Mouse (Mus musculus) midbrain, embryonic 15.5 days (tissue): ENCODE results near the gene Pax3. TPM values are rescaled to one million over a fixed set of nuclear protein-coding genes. Genes with fewer than 3 reads are reported as not detected.

ENCODE experiments used
- ATAC-seq: fragments of 200-750 bp; cut with Nextera tagmentation; replicated peaks from 2 replicates; pipeline ENCODE4 v1.8.0; 2017; ENCODE audit warnings: moderate TSS enrichment
- H3K27ac ChIP-seq: fragments of 300-500 bp; sonication (generic); 2 replicates; pipeline ENCODE4 v1.5.1; 2015; ENCODE audit warnings: mild to moderate bottlenecking, inconsistent platforms
- H3K27me3 ChIP-seq: fragments of 300-500 bp; sonication (generic); replicated peaks from 2 replicates; pipeline ENCODE4 v1.6.1; 2015; ENCODE audit warnings: inconsistent platforms
- H3K36me3 ChIP-seq: fragments of 300-500 bp; sonication (generic); replicated peaks from 2 replicates; pipeline ENCODE4 v1.6.1; 2015; ENCODE audit warnings: inconsistent platforms
- H3K4me1 ChIP-seq: fragments of 300-500 bp; sonication (generic); 2 replicates; pipeline ENCODE4 v1.6.1; 2015; ENCODE audit warnings: inconsistent platforms
- H3K4me2 ChIP-seq: fragments of 300-500 bp; sonication (generic); 2 replicates; pipeline ENCODE4 v1.6.1; 2015; ENCODE audit warnings: inconsistent platforms, mild to moderate bottlenecking, moderate library complexity
- H3K4me3 ChIP-seq: fragments of 300-500 bp; sonication (generic); 2 replicates; pipeline ENCODE4 v1.5.1; 2015; ENCODE audit warnings: mild to moderate bottlenecking, inconsistent platforms
- H3K9ac ChIP-seq: fragments of 300-500 bp; sonication (generic); 2 replicates; pipeline ENCODE4 v1.6.1; 2015; ENCODE audit warnings: mild to moderate bottlenecking, inconsistent platforms
- H3K9me3 ChIP-seq: fragments of 300-500 bp; sonication (generic); 2 replicates; pipeline ENCODE4 v1.6.1; 2016; ENCODE audit warnings: inconsistent platforms
- WGBS: fragments of 180-500 bp; shearing (Covaris S2); methylation state at CpG from one replicate; pipeline ENCODE4 v1.1.7; 2015; ENCODE audit warnings: mixed read lengths; 5-methylcytosine and 5-hydroxymethylcytosine counted together
- polyA plus RNA-seq: library from polyadenylated mRNA; unstranded; fragments of >200 nt; fragmentation: Nextera tagmentation; extraction: Ambion mirVana; gene quantifications from 2 replicates; pipeline ENCODE4 v1.2.1, GENCODE M21; 2015

Pax3 gene
- polyA plus RNA-seq, 1 experiment from 2014 or later, result 11.4 TPM

DNA sequence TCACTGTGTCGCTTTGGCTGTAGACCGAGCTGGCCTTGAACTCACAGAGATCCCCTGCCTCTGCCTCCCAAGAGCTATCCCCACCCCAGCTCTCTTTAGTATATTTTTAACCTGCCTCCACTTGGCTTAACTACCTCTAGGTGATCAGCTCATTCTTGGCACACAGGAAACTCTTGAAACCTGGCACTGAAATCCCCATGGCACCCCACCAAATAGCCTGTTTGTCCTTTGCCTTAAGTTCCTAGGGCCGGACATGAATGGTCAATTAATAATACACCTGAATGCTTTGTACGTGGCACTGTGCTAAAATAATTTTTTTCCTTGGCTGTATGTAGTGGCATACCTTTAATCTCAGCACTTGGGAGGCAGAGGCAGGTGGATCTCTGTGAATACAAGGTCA lies 41.1 kb downstream of the Pax3 start:
- WGBS, result 88% methylated on average over 4 of the region's 4 CpGs
- Histone ChIP-seq H3K4me1 (no peaks in the 10 kb centered on the region), H3K27me3 (peaks cover 46% of the 10 kb centered on the region), H3K4me3 (no peak overlapping the region), H3K9ac (no peak overlapping the region), H3K36me3 (no peaks in the 10 kb centered on the region), H3K27ac (no peak overlapping the region), H3K9me3 (no peaks in the 10 kb centered on the region), H3K4me2 (no peak overlapping the region)
- no peak for ATAC-seq

- H3K9me3 ChIP-seq, result no peaks in the 10 kb centered on the region
- ATAC-seq, result no peak
- no peaks in the 10 kb centered on the region for H3K36me3 ChIP-seq
- no peak overlapping the region for H3K9ac ChIP-seq
- no peak overlapping the region for H3K4me3 ChIP-seq
- peaks cover 67% of the 10 kb centered on the region for H3K27me3 ChIP-seq
- H3K27ac ChIP-seq, result no peak overlapping the region
- 41% methylated on average over 2 of the region's 2 CpGs for WGBS
- no peaks in the 10 kb centered on the region for H3K4me1 ChIP-seq
- no peak overlapping the region for H3K4me2 ChIP-seq
These were observed 48.8 kb downstream of the Pax3 start for GRCm38 (mm10) chr1:78148011-78148623.

- no peak overlapping the region for H3K4me2 ChIP-seq
- H3K27me3 ChIP-seq, result peaks cover 66% of the 10 kb centered on the region
- no peaks in the 10 kb centered on the region for H3K9me3 ChIP-seq
- no peak overlapping the region for H3K4me3 ChIP-seq
- H3K9ac ChIP-seq, result no peak overlapping the region
- H3K4me1 ChIP-seq, result peaks cover 12% of the 10 kb centered on the region
- no peak overlapping the region for H3K27ac ChIP-seq
- WGBS, result 17% methylated on average over 6 of the region's 6 CpGs
- ATAC-seq, result no peak
- no peaks in the 10 kb centered on the region for H3K36me3 ChIP-seq
These were observed 53.5 kb downstream of the Pax3 start for GRCm38 (mm10) chr1:78143403-78143802.

DNA sequence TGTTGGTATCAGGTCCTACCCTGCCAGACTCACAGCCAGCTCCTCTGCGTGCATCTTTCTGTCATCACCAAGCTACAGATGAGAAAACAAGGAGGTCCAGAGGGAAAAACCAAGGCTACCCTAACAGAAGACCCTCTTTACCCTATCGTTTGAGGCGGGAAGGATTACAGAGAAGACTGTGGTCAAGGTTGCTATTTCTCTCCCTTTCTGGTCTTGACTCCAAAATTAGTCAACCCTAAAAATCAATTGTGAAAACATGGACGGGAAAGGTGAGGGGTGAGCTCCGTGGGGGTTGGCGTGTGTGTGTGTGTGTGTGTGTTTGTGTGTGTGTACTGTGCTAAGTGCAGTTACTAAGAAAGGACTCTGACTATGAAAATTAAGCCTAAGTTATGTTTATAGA lies 54.0 kb downstream of the Pax3 start:
- H3K4me1 ChIP-seq, result peaks cover 12% of the 10 kb centered on the region
- no peak overlapping the region for H3K4me3 ChIP-seq
- WGBS, result 17% methylated on average over 6 of the region's 6 CpGs
- H3K9ac ChIP-seq, result no peak overlapping the region
- H3K27ac ChIP-seq, result no peak overlapping the region
- H3K4me2 ChIP-seq, result no peak overlapping the region
- H3K36me3 ChIP-seq, result no peaks in the 10 kb centered on the region
- no peaks in the 10 kb centered on the region for H3K9me3 ChIP-seq
- H3K27me3 ChIP-seq, result peaks cover 64% of the 10 kb centered on the region
- no peak for ATAC-seq

GRCm38 (mm10) chr1:78141741-78142501 lies 55.0 kb downstream of the Pax3 start:
- Histone ChIP-seq H3K4me1 (peaks cover 12% of the 10 kb centered on the region), H3K9ac (no peak overlapping the region), H3K4me3 (no peak overlapping the region), H3K27ac (no peak overlapping the region), H3K4me2 (no peak overlapping the region), H3K36me3 (no peaks in the 10 kb centered on the region), H3K9me3 (no peaks in the 10 kb centered on the region), H3K27me3 (peaks cover 70% of the 10 kb centered on the region)
- ATAC-seq, result no peak
- 10% methylated on average over 9 of the region's 9 CpGs for WGBS

DNA sequence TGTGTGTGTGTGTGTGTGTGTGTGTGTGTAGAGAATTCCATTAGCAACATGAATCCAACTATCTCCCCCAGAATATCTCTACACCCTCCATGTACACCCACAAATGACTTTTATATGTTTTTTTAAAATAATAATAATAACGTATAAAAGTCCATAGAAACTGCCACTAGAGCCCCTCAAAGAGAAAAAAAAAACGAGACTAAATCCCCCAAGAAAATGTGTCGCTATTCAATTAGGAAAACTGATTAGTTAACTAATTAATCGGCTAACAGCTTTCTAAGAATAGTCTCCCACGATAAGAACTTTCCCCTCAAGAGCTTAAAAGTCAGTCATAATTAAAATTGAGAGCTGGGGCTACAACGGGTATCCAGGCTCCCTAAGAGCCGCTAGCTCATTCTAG lies 55.6 kb downstream of the Pax3 start:
- Histone ChIP-seq H3K27me3 (peaks cover 66% of the 10 kb centered on the region), H3K27ac (no peak overlapping the region)

GRCm38 (mm10) chr1:78140505-78141303 lies 56.2 kb downstream of the Pax3 start:
- peaks cover 63% of the 10 kb centered on the region for H3K27me3 ChIP-seq
- no peak overlapping the region for H3K27ac ChIP-seq
- H3K4me2 ChIP-seq, result no peak overlapping the region; the same call in 1 of the 2 replicates
- H3K9ac ChIP-seq, result no peak overlapping the region
- ATAC-seq, result peak; percentile 75
- WGBS, result 3% methylated on average over 14 of the region's 14 CpGs
- no peak overlapping the region for H3K4me3 ChIP-seq
- H3K4me1 ChIP-seq, result peaks cover 12% of the 10 kb centered on the region
- H3K9me3 ChIP-seq, result no peaks in the 10 kb centered on the region
- H3K36me3 ChIP-seq, result no peaks in the 10 kb centered on the region

More for the DNA sequence above, 55.6 kb downstream of the Pax3 start:
- Histone ChIP-seq H3K36me3 (no peaks in the 10 kb centered on the region), H3K9ac (no peak overlapping the region), H3K9me3 (no peaks in the 10 kb centered on the region), H3K4me1 (peaks cover 12% of the 10 kb centered on the region), H3K4me3 (no peak overlapping the region), H3K4me2 (no peak overlapping the region)
- WGBS, result 4% methylated on average over 7 of the region's 7 CpGs
- no peak for ATAC-seq

DNA sequence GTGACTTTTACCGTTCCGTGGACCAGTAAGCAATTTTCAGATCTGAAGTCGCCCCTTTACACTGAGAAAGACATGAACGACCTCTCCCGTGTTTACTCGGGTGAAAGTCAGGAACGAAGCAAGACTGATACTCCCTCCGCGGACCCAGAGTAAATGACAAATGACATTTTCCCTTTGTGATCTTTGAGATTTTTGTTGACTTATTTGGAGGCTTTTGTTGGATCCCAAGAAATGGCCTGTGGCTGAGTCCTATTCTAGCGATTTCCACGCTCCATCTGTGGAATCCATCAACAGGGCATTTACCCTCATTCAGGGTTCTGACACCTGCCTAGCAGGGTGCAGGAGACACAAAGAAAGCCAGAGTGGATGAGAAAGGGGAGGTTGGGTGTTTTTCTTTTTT lies 57.6 kb downstream of the Pax3 start:
- no peaks in the 10 kb centered on the region for H3K36me3 ChIP-seq
- H3K9ac ChIP-seq, result no peak overlapping the region
- no peaks in the 10 kb centered on the region for H3K9me3 ChIP-seq
- peaks cover 58% of the 10 kb centered on the region for H3K27me3 ChIP-seq
- H3K27ac ChIP-seq, result no peak overlapping the region
- H3K4me3 ChIP-seq, result no peak overlapping the region
- ATAC-seq, result no peak
- 2% methylated on average over 11 of the region's 11 CpGs for WGBS
- peaks cover 12% of the 10 kb centered on the region for H3K4me1 ChIP-seq
- H3K4me2 ChIP-seq, result 0 out of 2 replicates have a peak overlapping the region, but pooled peaks have one; percentile 0

GRCm38 (mm10) chr1:78129267-78129666 lies 67.7 kb downstream of the Pax3 start:
- H3K36me3 ChIP-seq, result no peaks in the 10 kb centered on the region
- no peaks in the 10 kb centered on the region for H3K9me3 ChIP-seq
- no peak overlapping the region for H3K27ac ChIP-seq
- H3K9ac ChIP-seq, result no peak overlapping the region
- no peak overlapping the region for H3K4me2 ChIP-seq
- no peak for ATAC-seq
- H3K4me3 ChIP-seq, result no peak overlapping the region
- WGBS, result 59% methylated on average over 5 of the region's 5 CpGs
- no peaks in the 10 kb centered on the region for H3K4me1 ChIP-seq
- 0 out of 2 replicates have a peak, but pooled peaks cover 8% of the 10 kb centered on the region for H3K27me3 ChIP-seq

- peaks cover 5% of the 10 kb centered on the region; the same call in 1 of the 2 replicates for H3K27me3 ChIP-seq
- H3K27ac ChIP-seq, result no peak overlapping the region
- no peaks in the 10 kb centered on the region for H3K9me3 ChIP-seq
- H3K36me3 ChIP-seq, result no peaks in the 10 kb centered on the region
- 5% methylated on average over 10 of the region's 10 CpGs for WGBS
- peak overlapping the region; percentile 19 for H3K4me2 ChIP-seq
- no peak overlapping the region for H3K9ac ChIP-seq
- H3K4me3 ChIP-seq, result no peak overlapping the region
- ATAC-seq, result peak; percentile 62; the same call in 1 of the 2 replicates
- peaks cover 5% of the 10 kb centered on the region; the same call in 1 of the 2 replicates for H3K4me1 ChIP-seq
These were observed 76.9 kb downstream of the Pax3 start for GRCm38 (mm10) chr1:78119899-78120560.

DNA sequence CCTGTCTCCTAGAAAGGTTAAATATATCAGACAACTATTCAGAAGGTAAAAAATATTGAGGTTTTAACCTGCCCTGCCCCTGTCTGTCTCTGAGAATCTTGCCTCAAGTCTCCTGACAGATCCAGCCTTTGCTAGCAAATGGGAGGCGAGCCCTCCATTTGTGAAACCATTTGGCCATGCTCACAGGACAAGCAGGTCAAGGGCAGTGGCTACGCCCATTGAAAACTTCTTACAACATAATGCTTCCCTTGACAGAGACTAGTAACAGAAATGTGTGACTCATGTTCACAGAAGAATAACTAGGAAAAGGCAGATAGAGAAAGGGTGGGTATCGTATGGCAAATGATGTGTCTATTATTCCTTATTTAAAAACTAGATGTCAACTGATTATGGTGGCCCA lies 80.9 kb downstream of the Pax3 start:
- Histone ChIP-seq H3K4me3 (no peak overlapping the region), H3K4me2 (no peak overlapping the region), H3K27ac (no peak overlapping the region), H3K9me3 (no peaks in the 10 kb centered on the region), H3K4me1 (peaks cover 5% of the 10 kb centered on the region; the same call in 1 of the 2 replicates), H3K9ac (no peak overlapping the region), H3K27me3 (no peaks in the 10 kb centered on the region), H3K36me3 (no peaks in the 10 kb centered on the region)
- 93% methylated on average over 3 of the region's 3 CpGs for WGBS
- ATAC-seq, result no peak

- H3K27ac ChIP-seq, result no peak overlapping the region
- ATAC-seq, result no peak
- whole genome bisulfite sequencing, result 40% methylated on average over 6 of the region's 6 CpGs
These were observed 86.6 kb downstream of the Pax3 start for GRCm38 (mm10) chr1:78110311-78110710.

More at GRCm38 (mm10) chr1:78110311-78110710, 86.6 kb downstream of the Pax3 start:
- no peak overlapping the region for H3K9ac ChIP-seq
- no peak overlapping the region for H3K4me2 ChIP-seq
- no peak overlapping the region for H3K4me3 ChIP-seq
- H3K4me1 ChIP-seq, result no peaks in the 10 kb centered on the region
- H3K9me3 ChIP-seq, result no peaks in the 10 kb centered on the region
- H3K27me3 ChIP-seq, result no peaks in the 10 kb centered on the region
- H3K36me3 ChIP-seq, result no peaks in the 10 kb centered on the region
